ENCODE assay signal across 7 mouse cellular contexts in the genomic region with DNA sequence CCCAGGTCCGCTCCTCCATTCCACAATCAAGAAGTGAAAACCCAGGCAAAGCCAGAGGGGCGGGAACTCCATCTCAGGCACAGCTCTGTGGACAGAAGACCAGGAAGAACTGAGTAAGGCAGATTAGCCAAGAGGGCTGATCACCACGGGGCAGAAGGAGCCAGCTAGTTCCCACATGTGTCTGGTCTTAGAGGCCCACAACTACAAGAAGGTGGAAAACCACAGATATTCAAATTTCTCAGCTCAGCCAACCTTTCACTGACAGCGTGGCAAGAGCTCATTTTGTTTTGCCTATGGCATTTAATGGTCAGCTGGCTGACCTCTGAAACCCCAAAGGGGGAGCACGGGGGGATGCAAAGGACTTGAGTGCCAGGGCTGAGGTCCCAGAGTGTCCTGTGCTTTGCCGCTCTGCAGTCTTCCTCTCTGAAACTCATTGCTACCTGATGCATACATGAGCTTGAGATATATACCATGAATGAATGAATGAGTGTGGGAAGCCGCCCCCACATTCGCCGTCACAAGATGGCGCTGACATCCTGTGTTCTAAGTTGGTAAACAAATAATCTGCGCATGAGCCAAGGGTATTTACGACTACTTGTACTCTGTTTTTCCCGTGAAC. TPM values are rescaled to one million over a fixed set of nuclear protein-coding genes. Genes with fewer than 3 reads are reported as not detected.
A peak's percentile ranks its signal among the peaks of the same experiment; 100 is the strongest.
DNase-seq lines count a peak whose midpoint lies in the region; ATAC-seq and TF ChIP-seq lines count a peak whose summit lies in the region.

No protein-coding gene starts in this region.

- H3K27ac ChIP-seq in lung, embryonic 15.5 days: no peak overlapping the region
- H3K27ac ChIP-seq in kidney, postnatal 0 days: peak overlapping the region; percentile 37; the same call in 1 of the 2 replicates

- H3K9me3 ChIP-seq in lung, embryonic 15.5 days: no peaks in the 10 kb centered on the region
- no peaks in the 10 kb centered on the region for H3K9me3 ChIP-seq in kidney, postnatal 0 days (replicated peaks; ENCODE audit: low read length)

- H3K4me1 ChIP-seq in lung, embryonic 15.5 days: no peaks in the 10 kb centered on the region
- no peaks in the 10 kb centered on the region for H3K4me1 ChIP-seq in lung, adult 2 months (ENCODE audit: control insufficient read depth, insufficient read depth, low read length)
- H3K4me1 ChIP-seq in kidney, postnatal 0 days (replicated peaks; ENCODE audit: insufficient read depth, low read length): no peaks in the 10 kb centered on the region

- H3K9ac ChIP-seq in lung, embryonic 15.5 days: no peak overlapping the region
- H3K9ac ChIP-seq in kidney, postnatal 0 days (ENCODE audit: low read depth, low read length): no peak overlapping the region

- ATAC-seq in lung, embryonic 15.5 days (ENCODE audit: borderline replicate concordance, extremely low read depth, low FRiP score, low TSS enrichment): no peak
- peak; percentile 83 for ATAC-seq in erythroid progenitor cell, adult 5-6 weeks (replicated peaks; ENCODE audit: low FRiP score, poor library complexity, severe bottlenecking)
- ATAC-seq in kidney, postnatal 0 days (replicated peaks; ENCODE audit: low FRiP score, low read depth): peak; percentile 43; the same call in 1 of the 2 replicates

- no peak for TF ChIP-seq POLR2A in lung, adult 2 months (IDR thresholded peaks at IDR 0.05; ENCODE audit: borderline replicate concordance, extremely low read depth, low read depth, low read length)

- H3K27me3 ChIP-seq in lung, embryonic 15.5 days: no peaks in the 10 kb centered on the region
- H3K27me3 ChIP-seq in kidney, postnatal 0 days (ENCODE audit: insufficient read depth, low read length): no peaks in the 10 kb centered on the region

- H3K4me3 ChIP-seq in lung, embryonic 15.5 days: no peak overlapping the region
- no peak overlapping the region for H3K4me3 ChIP-seq in lung, adult 2 months (replicated peaks; ENCODE audit: extremely low read depth, low read depth, low read length)
- no peak overlapping the region for H3K4me3 ChIP-seq in kidney, postnatal 0 days (replicated peaks; ENCODE audit: low read depth, low read length)

- peaks cover 33% of the 10 kb centered on the region for H3K36me3 ChIP-seq in lung, embryonic 15.5 days
- H3K36me3 ChIP-seq in kidney, postnatal 0 days (ENCODE audit: insufficient read depth, low read length): 0 out of 2 replicates have a peak, but pooled peaks cover 2% of the 10 kb centered on the region

- 0 out of 2 replicates have a peak overlapping the region, but pooled peaks have one; percentile 26 for H3K4me2 ChIP-seq in lung, embryonic 15.5 days
- H3K4me2 ChIP-seq in kidney, postnatal 0 days (ENCODE audit: low read length): peak overlapping the region; percentile 21; the same call in 1 of the 2 replicates

- WGBS in lung, embryonic 15.5 days: 67% methylated on average over 11 of the region's 13 CpGs
- whole genome bisulfite sequencing in lung, adult 2 months: 73% methylated on average over 12 of the region's 13 CpGs
- WGBS in kidney, postnatal 0 days: 55% methylated on average over 11 of the region's 13 CpGs

- no peak for DNase-seq in lung, adult 2 months
- DNase-seq in kidney, postnatal 0 days (ENCODE audit: low spot score): no peak
- DNase-seq in retina, postnatal 1 day: peak; percentile 68
- DNase-seq in layer of hippocampus, adult 9-11 months: no peak
- DNase-seq in lung, postnatal 14 days: no peak

- TF ChIP-seq CTCF in lung, adult 2 months (IDR thresholded peaks at IDR 0.05; ENCODE audit: insufficient read depth, low read length): no peak
- TF ChIP-seq CTCF in kidney, postnatal 0 days (IDR thresholded peaks at IDR 0.05; ENCODE audit: low read depth): no peak; the same call in 1 of the 2 replicates

RNA-seq across cellular contexts. Expression of gene Nrros, which starts 17.7 kb away (rescaled TPM):
- 39.6 and 45.8 TPM in 2 replicates for polyA plus RNA-seq in lung, embryonic 15.5 days (2015; fragmentation: Nextera tagmentation; extraction: Ambion mirVana)
- polyA plus RNA-seq in lung, adult 2 months (2012; rRNA removed): 40.6 and 40.9 TPM in 2 replicates
- 26.3 and 40.7 TPM in 2 replicates for total RNA-seq in erythroid progenitor cell, adult 5-6 weeks (2015; ENCODE audit: low replicate concordance)
- total RNA-seq in erythroid progenitor cell, adult 5-6 weeks (2017; ENCODE audit: low replicate concordance): 8.7 and 11.8 TPM in 2 replicates
- 13.9 and 15.3 TPM in 2 replicates for polyA plus RNA-seq in kidney, postnatal 0 days (2015; fragmentation: Nextera tagmentation; extraction: Ambion mirVana)

RNA-seq across cellular contexts. Expression of gene Bex6, which starts 31.9 kb away (rescaled TPM):
- 0.20 and 0.36 TPM in 2 replicates for polyA plus RNA-seq in lung, embryonic 15.5 days (2015; fragmentation: Nextera tagmentation; extraction: Ambion mirVana)
- not detected in 2 replicates for polyA plus RNA-seq in lung, adult 2 months (2012; rRNA removed)
- total RNA-seq in erythroid progenitor cell, adult 5-6 weeks (2015; ENCODE audit: low replicate concordance): 6.1 and 7.1 TPM in 2 replicates
- 3.2 TPM in 1 of 2 replicates, not detected in the other for total RNA-seq in erythroid progenitor cell, adult 5-6 weeks (2017; ENCODE audit: low replicate concordance)
- polyA plus RNA-seq in kidney, postnatal 0 days (2015; fragmentation: Nextera tagmentation; extraction: Ambion mirVana): not detected in 2 replicates

RNA-seq across cellular contexts. Expression of gene Cep19, which starts 48.1 kb away (rescaled TPM):
- 29.8 and 30.3 TPM in 2 replicates for polyA plus RNA-seq in lung, embryonic 15.5 days (2015; fragmentation: Nextera tagmentation; extraction: Ambion mirVana)
- 7.8 and 9.2 TPM in 2 replicates for polyA plus RNA-seq in lung, adult 2 months (2012; rRNA removed)
- 8.8 and 10.5 TPM in 2 replicates for total RNA-seq in erythroid progenitor cell, adult 5-6 weeks (2015; ENCODE audit: low replicate concordance)
- total RNA-seq in erythroid progenitor cell, adult 5-6 weeks (2017; ENCODE audit: low replicate concordance): 2.8 and 7.4 TPM in 2 replicates
- 45.2 and 45.6 TPM in 2 replicates for polyA plus RNA-seq in kidney, postnatal 0 days (2015; fragmentation: Nextera tagmentation; extraction: Ambion mirVana)

RNA-seq across cellular contexts. Expression of gene Pigx, which starts 48.2 kb away (rescaled TPM):
- 88.9 and 95.6 TPM in 2 replicates for polyA plus RNA-seq in lung, embryonic 15.5 days (2015; fragmentation: Nextera tagmentation; extraction: Ambion mirVana)
- 19.6 and 20.0 TPM in 2 replicates for polyA plus RNA-seq in lung, adult 2 months (2012; rRNA removed)
- total RNA-seq in erythroid progenitor cell, adult 5-6 weeks (2015; ENCODE audit: low replicate concordance): 24.7 and 29.2 TPM in 2 replicates
- 4.7 and 6.2 TPM in 2 replicates for total RNA-seq in erythroid progenitor cell, adult 5-6 weeks (2017; ENCODE audit: low replicate concordance)
- 129 and 140 TPM in 2 replicates for polyA plus RNA-seq in kidney, postnatal 0 days (2015; fragmentation: Nextera tagmentation; extraction: Ambion mirVana)
